Mouse (Mus musculus) bone marrow, adult 2 months (tissue): Measurements from ENCODE around the gene Creb5.

Experiments used
- CTCF ChIP-seq: fragments of 200-500 bp; IDR thresholded peaks from 2 replicates; pipeline ENCODE4 v1.5.1; 2011; ENCODE audit warnings: low read length, control low read depth; ENCODE audit not compliant: control insufficient read depth, insufficient read depth
- POLR2A ChIP-seq: fragments of 200-500 bp; IDR thresholded peaks from 2 replicates; pipeline ENCODE4 v1.6.1; 2011; ENCODE audit warnings: low read depth, mild to moderate bottlenecking, control low read depth, low read length, borderline replicate concordance; ENCODE audit not compliant: control insufficient read depth

- TF ChIP-seq CTCF: no peak
- TF ChIP-seq POLR2A: no peak
Measured at GRCm38 (mm10) chr6:53698128-53698749, 411.2 kb downstream of the Creb5 start.
